Mouse (Mus musculus) myocyte (in vitro differentiated cells): ENCODE data around the gene Itk.

ENCODE experiments used
- CEBPB ChIP-seq: IDR thresholded peaks from 2 replicates; pipeline ENCODE4 v1.6.1; 2011; ENCODE audit warnings: mild to moderate bottlenecking, moderate library complexity; ENCODE audit not compliant: poor library complexity, insufficient read depth, severe bottlenecking
- E2F4 ChIP-seq: IDR thresholded peaks from one replicate; pipeline ENCODE4 v1.6.1; 2011; ENCODE audit warnings: mild to moderate bottlenecking, control low read depth, moderate library complexity; ENCODE audit not compliant: insufficient read depth
- MYOD1 ChIP-seq, 3 experiments: IDR thresholded peaks; one replicate each; pipeline ENCODE4 v1.6.1; 2011; ENCODE audit warnings: control low read depth in 2 of 3, low read depth in 2 of 3, mild to moderate bottlenecking in 2 of 3, moderate library complexity in 1 of 3; ENCODE audit not compliant: insufficient read length in 2 of 3, control insufficient read depth in 1 of 3
- POLR2A ChIP-seq: IDR thresholded peaks from one replicate; pipeline ENCODE4 v1.6.1; 2011; ENCODE audit warnings: low read depth, mild to moderate bottlenecking, control low read depth, moderate library complexity; ENCODE audit not compliant: insufficient read length
- POLR2AphosphoS2 ChIP-seq: IDR thresholded peaks from one replicate; pipeline ENCODE4 v1.6.1; 2011; ENCODE audit warnings: low read depth, control low read depth; ENCODE audit not compliant: insufficient read length
- REST ChIP-seq: IDR thresholded peaks from one replicate; pipeline ENCODE4 v1.6.1; 2011; ENCODE audit warnings: mild to moderate bottlenecking, control low read depth, moderate library complexity; ENCODE audit not compliant: insufficient read depth, insufficient read length
- SRF ChIP-seq: IDR thresholded peaks from one replicate; pipeline ENCODE4 v1.6.1; 2011; ENCODE audit warnings: low read depth; ENCODE audit not compliant: control insufficient read depth, insufficient read length
- TCF12 ChIP-seq: IDR thresholded peaks from one replicate; pipeline ENCODE4 v1.6.1; 2011; ENCODE audit warnings: mild to moderate bottlenecking, control low read depth; ENCODE audit not compliant: poor library complexity, insufficient read depth, severe bottlenecking
- TCF3 ChIP-seq: IDR thresholded peaks from one replicate; pipeline ENCODE4 v1.6.1; 2011; ENCODE audit warnings: low read depth, control low read depth; ENCODE audit not compliant: insufficient read length
- USF1 ChIP-seq: IDR thresholded peaks from one replicate; pipeline ENCODE4 v1.6.1; 2011; ENCODE audit warnings: low read depth, mild to moderate bottlenecking, control low read depth, moderate library complexity

DNA sequence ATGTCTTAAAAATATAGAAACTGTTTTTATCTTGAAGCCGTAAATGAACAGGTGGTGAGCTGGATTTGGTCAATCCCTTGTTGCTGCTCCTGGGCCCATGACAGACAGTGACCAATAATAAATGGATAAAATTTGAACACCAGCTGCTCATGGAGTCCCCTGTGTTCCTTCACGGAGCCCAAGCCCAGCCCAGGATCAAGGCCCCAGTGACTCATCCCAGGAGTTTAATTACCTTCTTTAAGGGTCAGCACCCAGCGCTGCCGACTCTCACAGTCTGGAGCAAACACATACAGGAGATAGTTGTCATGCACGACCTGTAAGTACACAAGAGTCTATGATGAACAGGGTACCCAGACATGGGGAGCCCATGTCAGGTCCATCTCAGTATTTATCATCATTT is 23.6 kb downstream of the Itk start:
- TF ChIP-seq CEBPB (no peak), USF1 (no peak), E2F4 (no peak), POLR2A (no peak), TCF12 (no peak), POLR2AphosphoS2 (no peak), MYOD1 (IDR thresholded peaks at IDR 0.05; ENCODE audit: control insufficient read depth in 1 of 3, insufficient read length in 2 of 3, low read depth in 2 of 3) (no peak), SRF (no peak), REST (no peak), TCF3 (no peak)
